Mouse (Mus musculus) myocyte (in vitro differentiated cells): ENCODE measurements around the gene Fbxw4. TPM values are rescaled to one million over a fixed set of nuclear protein-coding genes. Genes with fewer than 3 reads are reported as not detected.

Experiments
- H3K27me3 ChIP-seq: one replicate; pipeline ENCODE4 v1.6.1; 2011; ENCODE audit not compliant: control insufficient read depth, insufficient read depth, insufficient read length
- H3K36me3 ChIP-seq: one replicate; pipeline ENCODE4 v1.6.1; 2011; ENCODE audit not compliant: control insufficient read depth, insufficient read depth
- H3K4me2 ChIP-seq: one replicate; pipeline ENCODE4 v1.6.1; 2011; ENCODE audit warnings: low read depth, control low read depth
- H3K4me3 ChIP-seq: one replicate; pipeline ENCODE4 v1.5.1; 2011; ENCODE audit warnings: mild to moderate bottlenecking, control low read depth, moderate library complexity
- H3K79me2 ChIP-seq: one replicate; pipeline ENCODE4 v1.6.1; 2011; ENCODE audit not compliant: control insufficient read depth, insufficient read depth
- H3ac ChIP-seq: one replicate; pipeline ENCODE4 v1.6.1; 2011; ENCODE audit not compliant: control insufficient read depth, insufficient read length
- CEBPB ChIP-seq: IDR thresholded peaks from 2 replicates; pipeline ENCODE4 v1.6.1; 2011; ENCODE audit warnings: mild to moderate bottlenecking, moderate library complexity; ENCODE audit not compliant: poor library complexity, insufficient read depth, severe bottlenecking
- E2F4 ChIP-seq: IDR thresholded peaks from one replicate; pipeline ENCODE4 v1.6.1; 2011; ENCODE audit warnings: mild to moderate bottlenecking, control low read depth, moderate library complexity; ENCODE audit not compliant: insufficient read depth
- MAX ChIP-seq: IDR thresholded peaks from one replicate; pipeline ENCODE4 v1.6.1; 2011; ENCODE audit warnings: low read depth, mild to moderate bottlenecking, control low read depth
- MYOD1 ChIP-seq, 3 experiments: IDR thresholded peaks; one replicate each; pipeline ENCODE4 v1.6.1; 2011; ENCODE audit warnings: control low read depth in 2 of 3, low read depth in 2 of 3, mild to moderate bottlenecking in 2 of 3, moderate library complexity in 1 of 3; ENCODE audit not compliant: insufficient read length in 2 of 3, control insufficient read depth in 1 of 3
- MYOG ChIP-seq, 3 experiments: IDR thresholded peaks; one replicate each; pipeline ENCODE4 v1.6.1; 2011; ENCODE audit warnings: control low read depth in 2 of 3, low read depth in 2 of 3, mild to moderate bottlenecking in 2 of 3; ENCODE audit not compliant: insufficient read length in 2 of 3, control insufficient read depth in 1 of 3, insufficient read depth in 1 of 3
- POLR2A ChIP-seq: IDR thresholded peaks from one replicate; pipeline ENCODE4 v1.6.1; 2011; ENCODE audit warnings: low read depth, mild to moderate bottlenecking, control low read depth, moderate library complexity; ENCODE audit not compliant: insufficient read length
- POLR2AphosphoS2 ChIP-seq: IDR thresholded peaks from one replicate; pipeline ENCODE4 v1.6.1; 2011; ENCODE audit warnings: low read depth, control low read depth; ENCODE audit not compliant: insufficient read length
- REST ChIP-seq: IDR thresholded peaks from one replicate; pipeline ENCODE4 v1.6.1; 2011; ENCODE audit warnings: mild to moderate bottlenecking, control low read depth, moderate library complexity; ENCODE audit not compliant: insufficient read depth, insufficient read length
- SRF ChIP-seq: IDR thresholded peaks from one replicate; pipeline ENCODE4 v1.6.1; 2011; ENCODE audit warnings: low read depth; ENCODE audit not compliant: control insufficient read depth, insufficient read length
- TCF12 ChIP-seq: IDR thresholded peaks from one replicate; pipeline ENCODE4 v1.6.1; 2011; ENCODE audit warnings: mild to moderate bottlenecking, control low read depth; ENCODE audit not compliant: poor library complexity, insufficient read depth, severe bottlenecking
- TCF3 ChIP-seq: IDR thresholded peaks from one replicate; pipeline ENCODE4 v1.6.1; 2011; ENCODE audit warnings: low read depth, control low read depth; ENCODE audit not compliant: insufficient read length
- USF1 ChIP-seq: IDR thresholded peaks from one replicate; pipeline ENCODE4 v1.6.1; 2011; ENCODE audit warnings: low read depth, mild to moderate bottlenecking, control low read depth, moderate library complexity
- polyA plus RNA-seq: library from polyadenylated mRNA; unstranded; fragments of >200 nt; fragmentation: generic; extraction: Trizol; gene quantifications from one replicate; pipeline ENCODE4 v1.2.1, GENCODE M21; 2012; ENCODE audit warnings: missing spikeins

Gene Fbxw4
- polyA plus RNA-seq = 37.0 TPM

DNA sequence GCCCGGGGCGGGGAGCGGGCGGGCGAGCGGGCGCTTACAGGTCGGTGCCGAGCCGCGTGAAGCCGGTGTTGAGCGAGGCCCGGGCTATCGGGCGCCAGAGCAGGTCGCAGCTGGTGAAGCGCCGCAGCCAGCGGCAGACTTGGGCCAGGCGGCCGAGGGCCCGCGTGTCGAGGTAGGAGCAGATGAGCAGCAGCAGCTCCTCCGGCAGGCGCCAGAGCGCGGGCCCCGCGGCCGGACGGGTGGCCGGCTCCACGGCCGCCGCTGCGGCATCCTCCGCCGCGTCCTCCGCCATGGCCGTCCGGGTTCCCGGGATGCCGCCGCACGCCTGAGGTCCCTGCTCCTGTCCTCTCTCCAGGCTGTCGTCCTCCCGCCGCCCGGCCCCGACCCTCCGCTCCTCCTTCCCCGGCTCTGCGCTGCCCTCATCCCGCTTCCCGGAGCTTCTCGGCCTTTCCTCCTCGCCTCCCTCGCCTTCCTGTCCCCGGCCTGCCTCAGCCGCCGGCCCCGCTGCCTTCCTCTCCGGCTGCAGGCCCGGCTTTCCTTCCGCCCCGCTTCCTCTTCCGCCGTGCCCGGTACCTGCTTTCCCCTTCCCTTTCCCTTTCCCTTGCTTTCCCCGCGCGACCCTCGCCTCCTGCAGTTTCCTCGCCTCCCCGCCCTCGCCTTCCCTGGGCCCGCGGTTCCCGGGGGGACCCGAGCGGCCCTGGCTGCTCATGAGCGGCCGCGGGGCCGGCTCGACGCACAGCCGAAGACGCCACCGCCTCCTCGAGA lies at the start of gene Fbxw4:
TSS of gene Fbxw4 (minus strand) at position 575 of the 765 bp plus-strand sequence.
- peaks cover 42% of the 10 kb centered on the region for H3K79me2 ChIP-seq
- H3K36me3 ChIP-seq = no peaks in the 10 kb centered on the region
- peak within 1 kb of the TSS; percentile 54 for H3ac ChIP-seq
- TF ChIP-seq MYOG (IDR thresholded peaks at IDR 0.05; ENCODE audit: control insufficient read depth in 1 of 3, insufficient read depth in 1 of 3, insufficient read length in 2 of 3, low read depth in 2 of 3) (peak in 1 of 3 experiments; percentile 28), POLR2A (peak; percentile 83), CEBPB (no peak), E2F4 (no peak), MAX (no peak), POLR2AphosphoS2 (peak; percentile 58), MYOD1 (IDR thresholded peaks at IDR 0.05; ENCODE audit: control insufficient read depth in 1 of 3, insufficient read length in 2 of 3, low read depth in 2 of 3) (no peak), TCF12 (no peak), REST (no peak), USF1 (no peak), SRF (no peak), TCF3 (no peak)
- H3K4me2 ChIP-seq = peak within 1 kb of the TSS; percentile 77
- peak within 1 kb of the TSS; percentile 53 for H3K4me3 ChIP-seq
- H3K27me3 ChIP-seq = no peaks in the 10 kb centered on the region

GRCm38 (mm10) chr19:45708704-45709103 lies 48.6 kb upstream of the Fbxw4 start:
- Histone ChIP-seq H3K4me3 (no peak overlapping the region), H3K79me2 (no peaks in the 10 kb centered on the region), H3K36me3 (no peaks in the 10 kb centered on the region), H3ac (no peak overlapping the region), H3K27me3 (peaks cover 46% of the 10 kb centered on the region), H3K4me2 (no peak overlapping the region)
- TF ChIP-seq MAX (no peak), MYOD1 (IDR thresholded peaks at IDR 0.05; ENCODE audit: control insufficient read depth in 1 of 3, insufficient read length in 2 of 3, low read depth in 2 of 3) (no peak), CEBPB (no peak)

GRCm38 (mm10) chr19:45696281-45696600 lies 36.1 kb upstream of the Fbxw4 start:
- Histone ChIP-seq H3K4me3 (no peak overlapping the region), H3K4me2 (no peak overlapping the region), H3K79me2 (no peaks in the 10 kb centered on the region), H3K36me3 (no peaks in the 10 kb centered on the region), H3K27me3 (peaks cover 12% of the 10 kb centered on the region), H3ac (no peak overlapping the region)
- TF ChIP-seq CEBPB (no peak), MYOD1 (IDR thresholded peaks at IDR 0.05; ENCODE audit: control insufficient read depth in 1 of 3, insufficient read length in 2 of 3, low read depth in 2 of 3) (no peak), TCF3 (no peak), POLR2AphosphoS2 (no peak), TCF12 (no peak), E2F4 (no peak), SRF (no peak)

- H3K4me3 ChIP-seq = no peak overlapping the region
- TF ChIP-seq MYOG (IDR thresholded peaks at IDR 0.05; ENCODE audit: control insufficient read depth in 1 of 3, insufficient read depth in 1 of 3, insufficient read length in 2 of 3, low read depth in 2 of 3) = no peak
- no peaks in the 10 kb centered on the region for H3K79me2 ChIP-seq
Observed at GRCm38 (mm10) chr19:45695496-45696280, 35.6 kb upstream of the Fbxw4 start.

GRCm38 (mm10) chr19:45694056-45694455 lies 33.9 kb upstream of the Fbxw4 start:
- H3ac ChIP-seq = no peak overlapping the region
- no peak overlapping the region for H3K4me2 ChIP-seq
- no peak for TF ChIP-seq REST
- TF ChIP-seq CEBPB = no peak
- no peak for TF ChIP-seq MAX
- no peak for TF ChIP-seq SRF
- TF ChIP-seq TCF3 = no peak
- no peak for TF ChIP-seq MYOG (IDR thresholded peaks at IDR 0.05; ENCODE audit: control insufficient read depth in 1 of 3, insufficient read depth in 1 of 3, insufficient read length in 2 of 3, low read depth in 2 of 3)
- no peak for TF ChIP-seq MYOD1 (IDR thresholded peaks at IDR 0.05; ENCODE audit: control insufficient read depth in 1 of 3, insufficient read length in 2 of 3, low read depth in 2 of 3)
- no peak for TF ChIP-seq USF1
- no peak for TF ChIP-seq E2F4
- TF ChIP-seq TCF12 = no peak
- H3K4me3 ChIP-seq = no peak overlapping the region
- no peaks in the 10 kb centered on the region for H3K79me2 ChIP-seq
- no peaks in the 10 kb centered on the region for H3K36me3 ChIP-seq
- peaks cover 19% of the 10 kb centered on the region for H3K27me3 ChIP-seq

More at GRCm38 (mm10) chr19:45695496-45696280, 35.6 kb upstream of the Fbxw4 start:
- Histone ChIP-seq H3K4me2 (no peak overlapping the region), H3K27me3 (peaks cover 14% of the 10 kb centered on the region), H3K36me3 (no peaks in the 10 kb centered on the region), H3ac (no peak overlapping the region)
